Mouse (Mus musculus) c-Kit-negative CD71-positive TER-119-positive erythroid progenitor cells, embryonic 14.5 days (primary cell): ENCODE results near the gene Saxo1.

Source experiments
- DNase-seq: peaks from one replicate; pipeline ENCODE4 v3.0.0-alpha.2; 2013; ENCODE audit warnings: low read depth, low spot score

Gene Saxo1

DNA sequence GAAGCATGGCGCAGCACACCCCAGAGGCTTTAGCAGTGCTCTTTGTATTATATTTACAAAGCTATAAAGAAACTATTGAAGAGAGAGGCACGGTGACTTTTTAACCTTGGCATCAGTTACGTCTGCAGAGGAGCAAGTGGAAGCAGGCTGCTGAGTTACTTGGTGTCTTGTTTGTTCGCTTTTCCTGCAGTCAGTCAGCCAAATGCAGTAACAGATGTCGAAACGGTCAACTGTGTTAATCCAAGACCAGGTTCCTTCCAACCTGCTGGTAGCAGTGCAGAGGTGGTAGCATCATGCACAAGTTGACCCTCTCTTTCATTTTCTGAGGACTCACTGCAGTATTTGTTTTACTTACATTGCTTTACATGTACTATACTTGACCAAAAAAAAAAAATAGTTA, 135.5 kb downstream of the Saxo1 start:
- no peak for DNase-seq

DNA sequence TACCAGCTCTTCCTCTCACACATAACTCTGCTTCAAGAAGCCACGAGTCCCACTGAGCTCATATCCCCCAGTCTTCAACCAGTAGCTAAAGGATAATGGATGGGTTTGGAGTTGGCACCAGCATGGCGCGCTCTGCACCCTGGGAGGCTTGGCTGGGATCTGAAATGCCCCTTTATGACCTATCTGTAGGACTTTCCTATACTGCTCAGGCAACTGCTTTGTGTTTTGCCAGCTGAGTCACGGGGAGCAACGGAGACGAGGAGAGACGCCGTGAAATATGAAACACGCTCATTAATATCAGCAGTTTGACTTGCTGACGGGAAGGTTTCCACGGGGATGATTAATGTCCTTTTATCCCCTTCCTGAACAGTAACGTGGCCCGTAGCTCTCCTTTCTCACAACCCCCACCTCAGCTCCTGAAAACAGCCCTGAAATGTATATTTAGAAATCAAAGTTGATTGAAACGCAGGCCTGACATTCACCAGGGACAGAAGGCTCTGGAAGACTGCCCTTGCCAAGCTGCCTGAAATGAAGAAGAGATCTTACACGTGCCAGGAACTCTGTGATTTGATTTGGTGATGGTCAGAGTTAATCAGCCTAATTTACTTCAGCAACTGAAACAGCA, 141.6 kb downstream of the Saxo1 start:
- DNase-seq, result no peak

DNA sequence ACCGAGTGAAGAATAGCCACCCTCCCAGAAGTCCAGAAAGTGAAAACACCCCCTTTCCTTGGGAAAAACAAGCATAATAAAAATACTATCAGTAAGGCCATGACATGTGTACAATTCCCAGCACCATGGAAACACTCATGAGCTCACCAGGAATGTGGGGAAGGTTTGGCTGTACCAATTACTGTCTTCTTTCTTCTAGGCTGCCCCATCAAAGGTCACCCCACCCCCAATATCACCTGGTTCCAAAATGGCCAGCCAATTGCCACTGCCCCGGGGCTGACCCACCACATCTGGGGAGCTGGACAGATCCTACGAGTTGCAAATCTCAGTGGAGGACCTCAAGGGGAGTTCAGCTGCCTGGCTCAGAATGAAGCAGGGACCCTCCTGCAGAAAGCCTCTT, 144.7 kb downstream of the Saxo1 start:
- no peak for DNase-seq

DNA sequence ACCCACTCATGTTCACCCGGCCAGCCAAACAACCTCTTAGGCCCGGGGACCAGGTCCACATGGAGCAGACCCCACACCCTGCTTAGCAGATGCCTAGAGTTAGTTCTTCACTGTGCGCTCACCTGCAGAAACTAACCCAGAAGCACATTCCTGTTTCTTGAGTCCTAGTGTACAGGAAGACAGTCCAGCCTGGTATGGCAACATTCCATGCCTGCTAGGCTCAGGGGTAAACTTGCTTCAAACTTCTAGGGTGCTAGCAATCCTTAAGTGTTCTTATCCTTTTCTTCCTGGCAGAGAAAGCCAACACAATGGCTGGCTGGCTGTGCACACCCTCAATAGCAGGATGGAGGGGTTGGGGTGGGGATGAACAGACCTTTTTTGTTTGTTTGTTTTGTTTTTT, 147.2 kb downstream of the Saxo1 start:
- DNase-seq, result no peak

DNA sequence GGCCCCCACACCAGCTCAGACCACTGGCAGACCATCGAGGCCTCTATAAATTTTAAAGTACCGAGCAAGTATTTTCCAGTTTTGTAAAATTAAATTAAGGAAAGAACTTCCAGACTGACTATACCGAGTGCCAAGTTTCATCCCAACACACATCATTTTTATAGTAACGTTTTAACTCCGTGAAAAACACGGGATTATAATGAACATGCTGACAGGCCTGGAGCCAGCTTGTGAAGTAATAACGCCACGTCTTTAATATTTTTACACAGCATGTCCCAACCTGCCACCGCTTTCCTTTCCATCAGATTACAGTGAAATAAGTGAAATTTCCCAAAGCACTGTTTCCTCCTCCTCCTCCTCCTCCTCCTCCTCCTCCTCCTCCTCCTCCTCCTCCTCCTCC, 149.7 kb downstream of the Saxo1 start:
- DNase-seq, result no peak

DNA sequence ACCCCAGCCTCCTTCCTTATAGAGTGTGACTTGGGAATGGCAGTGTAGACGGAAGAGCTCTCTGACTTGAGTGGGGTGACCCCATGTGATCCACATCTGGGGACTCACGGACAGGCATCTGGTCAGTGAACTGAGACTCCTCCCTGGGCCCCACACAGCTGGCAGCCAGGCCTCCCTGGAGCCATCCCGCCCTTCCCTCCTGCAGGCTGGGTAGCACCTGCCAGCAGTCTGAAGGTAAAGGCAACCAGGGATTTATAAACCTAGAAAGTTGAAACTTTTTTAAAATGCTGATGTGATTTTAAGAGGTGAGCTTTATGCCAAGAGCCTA, 151.0 kb downstream of the Saxo1 start:
- DNase-seq, result no peak

DNA sequence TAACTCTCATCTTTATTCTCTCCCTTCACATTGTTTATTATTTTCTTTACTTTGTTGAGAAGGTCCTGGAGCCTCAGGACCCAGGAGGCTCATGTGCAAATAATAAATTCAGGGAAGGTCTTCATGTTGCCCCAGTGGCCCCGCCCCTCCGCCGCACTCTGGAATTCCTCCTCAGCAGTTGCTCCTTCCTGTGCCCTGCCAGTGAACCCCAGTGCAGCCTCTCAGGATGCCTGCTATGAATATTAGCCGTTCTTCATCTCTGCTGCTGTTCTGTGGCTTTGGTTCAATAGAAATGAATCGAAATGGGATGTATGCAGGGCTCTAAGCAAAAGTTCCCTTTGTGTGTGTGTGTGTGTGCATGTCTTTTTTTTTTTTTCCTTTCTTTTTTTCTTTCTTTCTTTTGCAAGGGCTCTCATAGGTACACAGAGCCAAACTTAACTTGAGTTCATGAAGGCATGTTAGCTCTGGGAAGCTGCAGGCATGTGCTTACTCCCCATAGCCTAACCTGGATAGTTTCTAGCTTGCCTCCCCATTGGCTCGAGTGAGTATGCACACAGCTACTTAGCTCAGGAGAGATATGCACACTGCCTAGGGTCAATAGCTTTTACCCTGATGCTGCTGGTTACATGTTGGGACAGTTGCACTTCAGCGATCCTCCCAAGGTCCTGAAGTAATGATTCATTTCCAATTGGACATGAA, 151.5 kb downstream of the Saxo1 start:
- DNase-seq, result no peak

DNA sequence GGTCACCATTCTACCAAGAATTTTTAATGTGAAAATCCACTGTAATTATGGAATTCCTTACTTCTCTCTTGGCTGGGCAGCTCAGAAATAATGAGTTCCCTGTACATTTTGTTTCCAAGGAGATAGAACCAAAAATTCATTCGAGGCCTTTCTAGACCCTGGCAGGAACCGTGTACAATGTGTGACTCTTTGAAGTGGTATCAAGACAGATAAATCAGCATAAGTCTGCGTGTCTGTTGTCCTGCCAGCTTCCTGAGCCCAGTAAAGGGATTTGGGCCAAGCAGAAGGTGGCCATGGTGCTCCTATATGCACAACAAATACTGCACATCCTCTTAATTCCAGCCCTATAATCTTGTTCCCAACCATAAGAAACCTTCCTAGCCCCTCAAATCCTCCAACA, 157.0 kb downstream of the Saxo1 start:
- DNase-seq, result no peak

DNA sequence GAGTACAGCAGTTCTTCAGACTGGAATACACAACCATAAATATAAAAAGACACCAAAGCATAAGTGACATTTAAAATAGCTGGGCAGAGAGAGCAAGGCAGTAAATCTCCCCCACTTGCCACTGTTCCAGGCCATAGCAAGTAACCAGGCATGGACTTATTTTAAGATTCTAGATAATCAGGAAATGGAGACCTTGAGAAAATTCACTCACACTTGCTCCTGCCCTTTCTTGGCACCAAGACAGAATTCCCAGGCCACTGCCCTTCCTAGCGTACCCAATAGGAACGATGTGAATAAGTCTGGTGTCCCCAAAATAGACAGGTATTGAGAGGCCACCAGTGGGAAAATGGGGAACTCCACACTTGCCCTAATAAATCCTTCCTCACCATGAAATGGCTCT, 160.7 kb downstream of the Saxo1 start:
- DNase-seq, result no peak

DNA sequence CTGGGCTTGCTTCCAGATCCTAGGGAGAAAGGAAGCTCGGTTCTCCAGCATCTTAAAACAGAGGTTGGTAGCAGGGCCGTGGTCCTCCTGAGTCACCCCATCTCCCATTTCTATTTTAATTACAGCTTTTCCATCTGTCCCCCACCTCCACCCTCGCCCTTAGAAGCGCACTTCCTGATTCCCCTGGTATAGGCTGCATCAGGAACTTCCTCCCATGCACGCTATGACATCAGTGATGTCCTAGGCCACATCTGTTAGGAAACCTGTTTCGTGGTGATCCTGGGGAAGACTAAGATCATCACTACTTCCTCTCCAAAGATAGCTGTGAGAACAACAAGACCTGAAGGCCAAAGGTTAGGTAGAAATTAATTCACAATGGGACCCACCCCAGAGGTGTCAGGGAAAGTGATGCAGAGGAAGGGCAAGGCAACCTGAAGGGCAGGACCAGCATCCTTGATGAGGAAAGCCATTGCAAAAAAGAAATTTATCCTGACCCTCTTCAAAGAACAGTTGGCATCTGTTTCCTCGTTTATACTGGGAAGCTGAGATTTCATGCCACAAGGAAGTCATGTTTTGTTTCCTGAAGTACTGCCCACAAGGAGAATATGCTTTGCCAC, 161.3 kb downstream of the Saxo1 start:
- DNase-seq, result no peak

DNA sequence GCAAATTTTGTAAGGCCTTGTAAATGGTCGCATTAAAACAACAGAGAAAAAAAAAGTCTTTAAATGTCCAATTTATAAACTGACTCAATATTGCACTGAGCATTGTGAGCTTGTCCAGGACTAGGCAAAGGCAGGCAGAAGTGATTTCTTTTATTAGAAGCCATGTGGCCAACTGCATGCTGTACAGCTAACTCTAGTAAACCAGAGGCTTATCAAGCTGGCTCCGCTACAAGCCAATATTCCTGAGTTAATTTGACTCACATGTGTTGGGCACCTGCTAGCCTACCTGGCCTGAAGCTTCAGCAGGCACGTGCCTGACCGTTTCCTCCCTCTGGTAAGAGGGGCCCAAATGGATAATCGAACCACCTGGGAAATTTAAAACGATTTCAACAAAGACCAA, 162.5 kb downstream of the Saxo1 start:
- no peak for DNase-seq
